Mouse (Mus musculus) neural tube, embryonic 10.5 days (tissue): ENCODE data around the gene Gm14180.
"Not testable (repeated sequence)": the region's sequence is repeated elsewhere in the genome, so short reads cannot be mapped to it uniquely, and the experiment has no call there.

ENCODE experiments used
- DNase-seq: peaks from one replicate; pipeline ENCODE4 v3.0.0-alpha.2; 2017; ENCODE audit warnings: low spot score; ENCODE audit errors: extremely low spot score

Gene Gm14180

DNA sequence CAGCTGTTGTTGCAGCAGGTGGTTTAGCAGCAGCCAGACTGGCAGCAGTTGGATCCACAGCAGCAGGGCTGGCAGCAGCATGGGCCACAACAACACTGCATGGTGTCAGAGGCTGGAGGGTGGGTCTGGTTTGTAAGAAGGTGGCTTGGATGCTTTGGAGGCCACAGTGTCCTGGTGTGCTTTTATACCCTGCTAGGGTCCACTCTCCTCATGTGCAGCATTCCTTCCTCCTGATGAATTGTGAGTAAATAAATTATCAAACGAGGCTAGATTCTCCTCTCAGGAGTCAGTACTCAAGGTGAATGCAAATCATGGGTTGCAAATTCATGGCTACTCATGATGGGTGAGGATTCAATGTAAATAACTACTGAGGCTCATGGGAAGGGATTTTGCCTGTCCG lies at the start of gene Gm14180:
Gene Gm14180 (minus strand): TSS at position 101 of the 400 bp plus-strand sequence.
- DNase-seq, result no peak

GRCm38 (mm10) chr11:99780604-99781003 lies 46.5 kb upstream of the Gm14180 start, which contains the start of gene Krtap4-8:
Gene Krtap4-8, minus strand, starts transcription at chr11:99780704.
- no peak for DNase-seq

GRCm38 (mm10) chr11:99778401-99778800 lies 44.3 kb upstream of the Gm14180 start:
- peak; percentile 38 for DNase-seq

GRCm38 (mm10) chr11:99772813-99773212 lies 38.7 kb upstream of the Gm14180 start, which contains the start of gene Gm11595:
Gene Gm11595, minus strand, starts transcription at chr11:99772913.
- DNase-seq, result not testable (repeated sequence)

DNA sequence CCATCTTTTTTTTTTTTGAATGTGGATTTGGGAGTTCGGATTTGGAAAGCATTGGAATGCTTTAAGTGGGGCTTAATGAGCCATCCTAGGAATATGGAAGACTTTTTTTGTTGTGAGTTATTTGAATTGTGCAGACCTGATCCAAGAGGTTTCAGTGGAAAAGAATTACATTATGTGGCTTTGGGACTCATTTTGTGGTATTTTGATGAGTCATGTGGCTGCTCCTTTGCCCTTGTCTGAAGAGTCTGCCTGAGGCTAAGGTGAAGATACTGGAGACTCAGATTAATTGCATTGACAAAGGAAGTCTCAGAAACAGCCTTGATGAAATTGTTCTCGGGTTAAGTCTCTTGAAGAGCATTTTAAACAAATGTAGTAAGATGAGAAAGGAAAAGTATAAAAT lies 34.3 kb upstream of the Gm14180 start:
- DNase-seq, result no peak

DNA sequence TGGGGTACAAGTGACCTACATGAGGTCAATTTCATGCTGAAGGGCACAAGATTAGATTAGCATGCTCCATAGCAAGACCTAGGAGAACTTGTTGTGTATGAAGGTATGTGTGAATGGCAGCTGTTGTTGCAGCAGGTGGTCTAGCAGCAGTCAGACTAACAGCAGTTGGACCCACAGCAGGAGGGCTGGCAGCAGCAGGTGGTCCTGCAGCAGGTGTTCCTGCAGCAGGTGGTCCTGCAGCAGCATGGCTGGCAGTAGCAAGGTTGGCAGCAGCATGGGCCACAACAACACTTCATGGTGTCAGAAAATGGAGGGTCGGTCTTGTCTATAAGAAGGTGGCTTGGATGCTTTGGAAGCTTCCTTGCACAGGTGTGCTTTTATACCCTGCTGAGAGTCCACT lies 24.8 kb upstream of the Gm14180 start:
- DNase-seq, result no peak

- DNase-seq, result no peak
Measured at GRCm38 (mm10) chr11:99743985-99744384, 9.9 kb upstream of the Gm14180 start.

DNA sequence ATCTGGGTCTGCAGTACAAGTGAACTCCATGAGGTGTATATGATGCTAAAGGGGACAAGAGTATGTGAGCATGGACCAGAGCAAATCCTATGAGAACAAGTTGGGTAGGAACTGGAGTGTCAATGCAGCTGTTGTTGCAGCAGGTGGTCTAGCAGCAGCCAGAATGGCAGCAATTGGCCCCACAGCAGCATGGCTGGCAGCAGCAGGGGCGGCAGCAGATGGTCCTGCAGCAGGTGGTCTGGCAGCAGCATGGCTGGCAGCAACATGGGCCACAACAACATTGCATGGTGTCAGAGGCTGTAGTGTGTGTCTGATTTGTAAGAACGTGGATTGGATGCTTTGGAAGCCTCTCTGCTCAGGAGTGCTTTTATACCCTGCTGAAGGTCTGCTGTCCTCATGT lies 10.0 kb downstream of the Gm14180 start:
- no peak for DNase-seq

- no peak for DNase-seq
Measured at GRCm38 (mm10) chr11:99718759-99719158, 15.3 kb downstream of the Gm14180 start.

DNA sequence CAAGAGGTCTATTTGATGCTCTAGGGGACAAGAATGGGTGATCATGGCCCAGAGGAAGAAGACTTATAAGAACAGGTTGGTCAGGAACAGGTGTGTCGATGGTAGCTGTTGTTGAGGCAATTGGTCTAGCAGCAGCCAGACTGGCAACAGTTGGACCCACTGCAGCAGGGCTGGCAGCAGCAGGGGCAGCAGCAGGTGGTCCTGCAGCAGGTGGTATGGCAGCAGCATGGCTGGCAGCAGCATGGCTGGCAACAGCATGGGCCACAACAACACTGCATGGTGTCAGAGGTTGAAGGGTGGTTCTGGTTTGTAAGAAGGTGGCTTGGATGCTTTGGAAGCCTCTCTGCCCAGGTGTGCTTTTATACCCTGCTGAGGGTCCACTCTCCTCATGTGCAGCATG lies 43.6 kb downstream of the Gm14180 start, which contains the start of gene Gm14190:
Gene Gm14190 (minus strand): TSS at position 278 of the 400 bp plus-strand sequence.
- no peak for DNase-seq

GRCm38 (mm10) chr11:99685235-99685634 lies 48.9 kb downstream of the Gm14180 start:
- DNase-seq, result not testable (repeated sequence)
